Mouse (Mus musculus): ENCODE results near the gene 4930438A08Rik. TPM values are rescaled to one million over a fixed set of nuclear protein-coding genes. Genes with fewer than 3 reads are reported as not detected.
"Not testable (repeated sequence)": the region's sequence is repeated elsewhere in the genome, so short reads cannot be mapped to it uniquely, and the experiment has no call there.

Gene 4930438A08Rik
- not detected in 2 replicates for total RNA-seq (2021)
- long read RNA-seq, experiment 1: 0 reads
- long read RNA-seq, experiment 2: 0 reads

GRCm38 (mm10) chr11:58274572-58274971, at the start of gene 4930438A08Rik:
Gene 4930438A08Rik (plus strand): TSS chr11:58274799.
- no peak for DNase-seq

DNA sequence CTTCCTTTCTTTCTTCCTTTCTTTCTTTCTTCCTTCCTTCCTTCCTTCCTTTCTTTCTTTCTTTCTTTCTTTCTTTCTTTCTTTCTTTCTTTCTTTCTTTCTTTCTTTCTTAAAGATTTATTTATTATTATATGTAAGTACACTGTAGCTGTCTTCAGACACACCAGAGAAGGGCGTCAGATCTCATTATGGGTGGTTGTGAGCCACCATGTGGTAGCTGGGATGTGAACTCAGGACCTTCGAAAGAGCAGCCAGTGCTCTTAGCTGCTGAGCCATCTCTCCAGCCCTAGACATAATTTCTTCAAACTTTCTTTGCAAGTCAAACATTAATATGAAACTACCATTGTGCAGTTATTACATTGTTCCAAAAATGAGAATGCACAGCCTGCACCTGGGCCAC, 49.7 kb upstream of the 4930438A08Rik start:
- DNase-seq: not testable (repeated sequence)

DNA sequence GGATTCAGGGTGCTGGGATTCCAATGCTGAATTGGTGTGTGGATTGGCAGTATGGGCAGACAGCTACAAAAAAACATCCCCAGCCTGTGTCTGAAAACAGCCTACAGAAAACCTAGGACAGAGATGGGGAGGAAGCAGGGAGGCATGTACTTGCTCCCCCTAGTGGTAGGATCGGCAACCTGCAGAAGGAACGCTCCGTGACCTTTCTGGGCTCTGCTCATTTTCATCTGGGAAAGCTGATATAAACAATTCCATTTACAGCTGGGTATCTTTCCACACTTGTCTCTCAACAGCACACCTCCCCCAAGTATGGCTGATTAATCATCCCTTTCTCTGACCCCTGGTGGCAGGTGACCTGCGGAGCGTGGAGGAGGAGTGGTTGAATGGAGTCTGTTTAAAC, 48.9 kb upstream of the 4930438A08Rik start:
- peak; percentile 83 for DNase-seq

DNA sequence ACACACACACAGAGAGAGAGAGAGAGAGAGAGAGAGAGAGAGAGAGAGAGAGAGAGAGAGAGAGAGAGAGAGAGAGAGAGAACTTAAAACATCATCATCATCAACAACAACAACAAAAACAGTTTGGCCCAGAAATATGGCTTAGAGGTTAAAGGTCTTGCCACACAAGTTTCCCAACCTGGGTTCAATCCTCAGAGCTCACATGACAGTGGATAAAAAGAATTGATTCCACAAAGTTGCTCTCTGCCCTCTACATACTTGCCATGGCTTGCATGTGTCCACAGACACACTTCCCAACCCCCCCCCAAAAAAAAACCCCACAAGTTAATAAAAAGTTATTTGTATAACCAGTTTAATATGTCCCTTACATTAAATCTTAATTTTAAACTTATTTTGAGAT, 48.2 kb upstream of the 4930438A08Rik start:
- no peak for DNase-seq

DNA sequence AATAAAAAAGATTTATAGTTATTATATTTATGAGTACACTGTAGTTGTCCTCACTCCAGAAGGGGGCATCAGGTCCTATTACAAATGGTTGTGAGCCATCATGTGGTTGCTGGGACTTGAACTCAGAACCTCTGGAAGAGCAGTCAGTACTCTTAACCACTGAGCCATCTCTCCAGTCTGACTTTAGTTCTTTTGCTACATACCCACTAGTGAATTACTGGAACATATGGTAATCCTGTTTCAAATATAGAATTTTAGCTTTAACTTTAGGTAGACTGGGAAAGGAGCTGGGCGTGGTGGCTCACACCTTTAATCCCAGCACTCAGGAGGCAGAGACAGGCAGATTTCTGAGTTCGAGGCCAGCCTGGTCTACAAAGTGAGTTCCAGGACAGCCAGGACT, 46.6 kb upstream of the 4930438A08Rik start:
- DNase-seq: not testable (repeated sequence)

GRCm38 (mm10) chr11:58230396-58230910, 44.1 kb upstream of the 4930438A08Rik start:
- no peak for DNase-seq

DNA sequence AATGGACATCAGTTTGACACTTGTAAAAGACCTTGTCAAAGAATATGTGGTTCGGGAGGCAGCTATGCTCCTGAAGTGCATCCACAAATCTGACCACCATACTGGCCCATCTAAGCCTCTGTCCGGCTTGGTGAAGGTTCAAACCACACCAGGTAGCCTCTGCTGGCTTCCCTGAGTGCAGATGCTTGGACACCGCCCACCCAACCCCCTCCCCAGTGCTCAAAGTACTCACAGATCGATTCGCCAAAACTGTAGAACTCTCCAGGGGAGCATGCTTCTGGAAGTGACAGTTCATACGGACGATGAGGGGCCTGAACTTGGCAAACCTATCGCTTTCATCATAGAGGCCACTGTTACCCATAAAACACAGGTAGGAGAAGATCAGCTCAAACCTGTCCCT, 43.4 kb upstream of the 4930438A08Rik start:
- DNase-seq: no peak

DNA sequence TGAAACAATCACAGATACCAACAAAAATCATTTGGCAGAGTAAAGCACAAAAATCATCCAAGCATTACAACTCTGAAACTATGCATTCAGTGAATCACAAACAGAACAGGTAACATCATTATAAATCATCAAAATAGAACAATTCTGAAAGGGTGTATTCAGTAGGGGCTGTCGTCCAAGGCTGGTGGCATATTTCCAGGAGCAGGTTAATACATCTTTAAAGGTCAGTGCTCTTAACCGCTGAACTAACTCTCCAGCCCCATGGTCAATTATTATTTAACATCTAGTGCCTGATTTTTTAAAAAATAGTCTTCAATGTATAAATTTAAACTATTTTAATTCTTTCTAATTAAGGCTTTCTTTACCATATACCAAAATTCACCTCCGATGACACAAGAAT, 40.0 kb upstream of the 4930438A08Rik start:
- DNase-seq: not testable (repeated sequence)

- peak; percentile 43 for DNase-seq
Measured at GRCm38 (mm10) chr11:58235152-58235551, 39.4 kb upstream of the 4930438A08Rik start.

- peak; percentile 74 for DNase-seq
Measured at GRCm38 (mm10) chr11:58238840-58239791, 35.5 kb upstream of the 4930438A08Rik start.

- DNase-seq: no peak
Measured at GRCm38 (mm10) chr11:58247294-58247693, 27.3 kb upstream of the 4930438A08Rik start.

- DNase-seq: no peak
Measured at GRCm38 (mm10) chr11:58249203-58249981, 25.2 kb upstream of the 4930438A08Rik start.

DNA sequence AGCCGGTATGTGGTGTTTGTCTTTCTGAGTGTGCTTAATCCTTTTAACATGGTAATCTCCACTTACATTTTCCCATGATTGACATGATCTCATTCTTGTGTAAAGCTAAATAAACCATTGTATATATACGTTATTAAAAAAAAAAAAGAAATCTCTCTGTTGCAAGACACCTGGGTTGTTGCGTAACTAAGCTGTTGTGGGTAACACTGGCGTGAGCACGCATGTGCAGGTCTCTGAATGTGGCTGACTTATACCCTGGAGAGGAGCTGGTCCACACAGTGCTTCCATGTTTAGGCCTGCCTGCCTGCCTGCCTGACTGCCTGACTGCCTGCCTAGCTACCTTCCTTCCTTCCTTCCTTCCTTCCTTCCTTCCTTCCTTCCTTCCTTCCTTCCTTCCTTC, 24.0 kb upstream of the 4930438A08Rik start:
- DNase-seq: no peak

DNA sequence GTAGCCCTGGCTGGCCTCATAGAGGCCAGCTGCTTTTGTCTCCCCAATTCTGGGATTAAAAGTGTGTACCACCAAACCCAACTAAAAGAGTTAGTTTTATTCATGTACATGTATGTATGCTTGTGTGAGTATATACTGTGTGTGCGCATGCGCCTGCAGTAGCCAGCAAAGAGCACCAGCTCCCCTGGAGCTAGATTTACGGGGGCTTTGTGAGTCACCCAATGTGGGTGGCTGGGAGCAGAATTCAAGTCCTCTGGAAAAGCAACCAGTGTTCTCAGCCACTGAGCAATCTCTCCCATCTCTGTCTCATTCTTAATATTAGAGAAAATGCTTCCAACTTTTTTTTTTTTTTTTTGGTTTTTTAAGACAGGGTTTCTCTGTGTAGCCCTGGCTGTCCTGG, 20.2 kb upstream of the 4930438A08Rik start:
- DNase-seq: no peak

GRCm38 (mm10) chr11:58257816-58258215, 16.8 kb upstream of the 4930438A08Rik start:
- no peak for DNase-seq

DNA sequence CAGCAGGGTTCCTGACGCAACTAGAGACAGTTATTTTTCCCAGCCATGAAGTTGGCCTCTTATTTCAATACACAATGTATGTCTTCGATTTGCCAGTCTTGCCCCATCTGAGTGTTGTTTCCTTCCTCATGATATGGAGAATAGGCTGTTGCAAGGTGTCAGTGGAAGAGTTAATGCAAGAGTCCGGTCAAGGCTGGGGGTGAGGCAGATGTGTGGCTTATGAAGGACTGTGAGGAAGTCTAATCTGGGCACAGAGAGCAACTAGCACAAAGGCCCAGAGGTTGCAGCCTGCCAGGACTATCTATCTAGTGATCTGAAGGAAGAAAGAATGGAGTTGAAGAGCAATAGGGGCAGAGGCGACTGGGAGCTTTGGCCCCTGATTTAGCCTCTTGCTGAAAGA, 14.4 kb upstream of the 4930438A08Rik start:
- DNase-seq: no peak

DNA sequence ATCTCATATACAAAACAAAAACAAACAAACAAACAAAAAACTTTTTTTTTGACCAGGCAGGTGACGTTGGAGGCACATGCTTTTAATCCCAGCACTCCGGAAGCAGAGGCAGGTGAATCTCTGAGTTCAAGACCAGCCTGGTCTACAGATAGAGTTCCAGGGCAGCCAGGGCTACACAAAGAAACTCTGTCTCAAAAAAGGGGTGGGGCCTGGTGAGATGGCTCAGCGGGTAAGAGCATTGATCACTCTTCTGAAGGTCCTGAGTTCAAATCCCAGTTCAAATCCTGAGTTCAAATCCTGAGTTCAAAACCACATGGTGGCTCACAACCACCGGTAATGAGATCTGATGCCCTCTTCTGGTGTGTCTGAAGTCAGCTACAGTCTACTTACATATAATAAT, 12.8 kb upstream of the 4930438A08Rik start:
- DNase-seq: no peak

DNA sequence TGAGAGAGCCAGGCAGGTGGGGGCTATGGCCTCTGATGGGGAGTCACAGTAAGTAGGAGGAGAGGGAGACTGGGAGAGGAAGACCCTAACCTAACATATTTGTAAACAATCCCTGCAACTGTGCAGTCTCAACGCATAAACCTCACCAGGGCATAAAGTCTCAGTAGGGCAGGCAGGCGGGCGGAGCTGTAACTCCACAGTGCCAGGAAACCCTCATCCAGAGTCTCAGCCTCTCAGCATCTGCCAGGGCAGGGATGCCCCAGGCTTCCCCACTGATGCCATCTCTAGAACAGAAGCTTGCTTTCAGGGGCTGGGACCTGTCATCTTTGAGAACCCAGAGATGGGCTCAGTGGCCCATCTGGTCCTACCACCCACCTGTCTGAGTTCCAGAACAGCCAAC, 12.3 kb upstream of the 4930438A08Rik start:
- no peak for DNase-seq

- DNase-seq: no peak
Measured at GRCm38 (mm10) chr11:58263516-58263915, 11.1 kb upstream of the 4930438A08Rik start.

- no peak for DNase-seq
Measured at GRCm38 (mm10) chr11:58264546-58264945, 10.1 kb upstream of the 4930438A08Rik start.

DNA sequence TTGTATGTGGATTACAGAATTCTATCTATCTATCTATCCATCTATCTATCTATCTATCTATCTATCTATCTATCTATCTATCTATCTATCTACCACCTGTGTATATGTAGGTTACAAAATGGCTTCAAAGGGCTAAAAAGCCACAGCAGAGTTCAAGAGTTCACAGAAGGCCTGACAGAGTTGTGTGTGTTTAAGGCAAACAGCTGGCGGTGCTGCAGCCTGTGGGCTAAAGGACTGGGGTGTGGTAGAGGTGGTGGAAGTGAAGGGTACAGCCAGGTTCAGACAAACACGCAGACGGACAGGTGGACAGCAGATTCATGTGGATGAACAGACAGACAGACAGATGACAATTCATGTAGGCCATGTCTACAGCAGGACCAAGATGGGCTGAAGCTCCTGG, 6.3 kb upstream of the 4930438A08Rik start:
- no peak for DNase-seq

DNA sequence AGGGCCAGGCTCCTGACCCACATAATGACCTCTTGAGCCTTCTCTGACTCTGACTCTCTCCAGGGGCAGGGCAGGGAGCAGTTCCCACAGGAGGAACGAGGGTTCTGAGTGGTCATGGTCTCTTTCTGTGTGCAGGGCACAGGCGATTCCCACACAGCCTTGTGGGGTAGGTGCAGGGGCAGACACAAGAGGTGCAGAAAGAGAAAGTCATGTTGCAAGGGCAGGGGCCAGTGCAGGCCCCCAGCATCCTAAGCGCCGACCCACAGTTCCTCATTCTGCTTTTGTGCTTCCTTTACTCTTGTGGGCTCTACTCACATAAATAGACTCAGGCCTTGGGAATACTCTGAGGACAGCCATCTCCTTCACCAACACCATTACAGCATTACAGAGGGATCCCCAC, 1.2 kb downstream of the 4930438A08Rik start:
- no peak for DNase-seq

GRCm38 (mm10) chr11:58281970-58282496, 7.4 kb downstream of the 4930438A08Rik start:
- DNase-seq: no peak

All from adrenal gland, postnatal 14 days (tissue).